Mouse (Mus musculus): ENCODE measurements around the gene Cct2. TPM values are rescaled to one million over a fixed set of nuclear protein-coding genes. Genes with fewer than 3 reads are reported as not detected.
A peak's percentile ranks its signal among the peaks of the same experiment; 100 is the strongest.
"Not testable (repeated sequence)": the region's sequence is repeated elsewhere in the genome, so short reads cannot be mapped to it uniquely, and the experiment has no call there.

Cct2 gene
- polyA plus RNA-seq, 1 experiment from 2014 or later, result 330 TPM

DNA sequence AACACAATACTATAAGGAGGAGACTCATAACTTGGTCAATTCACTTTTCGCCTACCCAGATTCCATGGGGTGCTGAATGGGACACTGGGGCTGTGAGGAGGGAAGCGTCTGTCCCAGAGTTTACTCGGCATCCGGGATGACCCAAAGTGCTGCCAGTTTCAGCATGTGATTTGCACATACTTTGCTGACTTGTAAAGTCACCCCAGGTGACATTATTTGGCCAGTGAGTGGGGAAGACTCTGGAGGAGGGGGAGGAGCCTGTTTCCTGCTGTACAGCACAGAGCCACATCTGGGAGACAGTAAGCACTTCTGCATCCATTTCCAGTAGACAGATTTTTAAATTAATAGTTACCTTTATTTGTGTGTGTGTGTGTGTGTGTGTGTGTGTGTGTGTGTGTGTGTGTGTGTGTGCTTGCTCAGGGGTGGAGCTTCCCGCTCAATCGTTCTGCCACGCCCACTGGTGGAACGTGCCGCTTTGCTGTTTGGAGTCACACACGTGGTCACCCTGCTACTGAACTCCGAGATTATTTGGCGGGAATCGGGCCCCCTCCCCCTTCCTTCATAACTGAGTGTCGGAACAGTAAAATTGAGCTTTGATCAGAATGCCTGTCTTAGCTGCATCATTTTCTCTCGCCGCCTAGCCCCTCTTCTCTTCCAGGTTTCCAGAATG, 20.0 kb downstream of the Cct2 start:
- ATAC-seq; H3K4me3 ChIP-seq (ENCODE audit: low read depth, low read length); H3K27ac ChIP-seq (ENCODE audit: low read depth, low read length); DNase-seq (ENCODE audit: low spot score); H3K36me3 ChIP-seq (ENCODE audit: control insufficient read depth, insufficient read depth, low read length); H3K4me2 ChIP-seq (ENCODE audit: low read length); H3K9me3 ChIP-seq (replicated peaks; ENCODE audit: control insufficient read depth, low read length); H3K9ac ChIP-seq (ENCODE audit: low read length); H3K4me1 ChIP-seq (ENCODE audit: control insufficient read depth, insufficient read depth, low read length); H3K27me3 ChIP-seq (replicated peaks; ENCODE audit: control insufficient read depth, insufficient read depth, low read length): not testable (repeated sequence)
- WGBS, result 56% methylated on average over 16 of the region's 16 CpGs

DNA sequence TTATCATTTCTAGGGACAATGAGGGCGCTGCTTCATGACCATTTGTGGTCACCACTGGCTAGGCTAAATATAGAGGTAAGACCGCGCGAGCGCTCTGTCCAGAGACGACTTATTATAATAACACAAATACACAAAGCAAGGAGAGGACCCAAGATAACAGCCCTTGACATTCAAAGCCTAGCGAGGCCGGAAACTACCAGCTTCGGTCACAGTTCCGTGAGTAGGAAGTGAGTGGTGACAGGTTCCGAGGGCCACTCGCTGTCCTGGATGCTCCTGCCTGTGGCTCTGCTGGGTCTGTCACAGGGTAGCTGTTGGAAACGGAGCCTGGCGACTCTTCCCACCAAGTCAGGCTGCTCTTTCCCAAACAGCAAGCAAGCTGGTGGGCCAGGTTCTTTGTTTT, 21.3 kb downstream of the Cct2 start:
- ATAC-seq, result no peak
- Histone ChIP-seq H3K9me3 (replicated peaks; ENCODE audit: control insufficient read depth, low read length) (no peaks in the 10 kb centered on the region), H3K27me3 (replicated peaks; ENCODE audit: control insufficient read depth, insufficient read depth, low read length) (no peaks in the 10 kb centered on the region), H3K4me2 (ENCODE audit: low read length) (no peak overlapping the region), H3K4me1 (ENCODE audit: control insufficient read depth, insufficient read depth, low read length) (no peaks in the 10 kb centered on the region), H3K36me3 (ENCODE audit: control insufficient read depth, insufficient read depth, low read length) (no peaks in the 10 kb centered on the region), H3K9ac (ENCODE audit: low read length) (no peak overlapping the region), H3K4me3 (ENCODE audit: low read depth, low read length) (no peak overlapping the region), H3K27ac (ENCODE audit: low read depth, low read length) (no peak overlapping the region)
- 88% methylated on average over 14 of the region's 14 CpGs for WGBS
- DNase-seq (ENCODE audit: low spot score), result no peak

DNA sequence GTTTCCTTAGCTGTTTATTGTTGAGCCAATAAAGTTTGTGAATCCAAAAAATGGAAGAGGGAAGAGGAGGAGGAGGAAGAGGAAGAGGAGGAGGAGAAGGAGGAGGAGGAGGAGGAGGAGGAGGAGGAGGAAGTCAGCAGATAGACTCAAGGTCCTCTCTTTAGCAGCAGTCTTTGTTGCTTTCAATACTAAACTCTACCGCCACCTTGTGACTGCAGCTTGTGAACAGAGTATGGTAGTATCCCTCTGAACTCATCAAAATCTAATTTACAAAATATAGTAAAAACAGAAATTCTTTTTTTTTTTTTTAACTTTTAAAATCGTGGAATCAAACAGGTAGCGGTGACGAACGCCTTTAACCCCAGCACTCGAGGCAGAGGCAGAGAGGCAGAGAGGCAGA, 23.3 kb downstream of the Cct2 start:
- H3K4me3 ChIP-seq (ENCODE audit: low read depth, low read length), result no peak overlapping the region
- H3K27ac ChIP-seq (ENCODE audit: low read depth, low read length), result no peak overlapping the region
- H3K9me3 ChIP-seq (replicated peaks; ENCODE audit: control insufficient read depth, low read length), result no peaks in the 10 kb centered on the region
- no peak overlapping the region for H3K9ac ChIP-seq (ENCODE audit: low read length)
- H3K27me3 ChIP-seq (replicated peaks; ENCODE audit: control insufficient read depth, insufficient read depth, low read length), result no peaks in the 10 kb centered on the region
- H3K4me2 ChIP-seq (ENCODE audit: low read length), result no peak overlapping the region
- 71% methylated on average over 6 of the region's 6 CpGs for WGBS
- peak; percentile 59 for DNase-seq (ENCODE audit: low spot score)
- H3K4me1 ChIP-seq (ENCODE audit: control insufficient read depth, insufficient read depth, low read length), result no peaks in the 10 kb centered on the region
- ATAC-seq, result no peak
- no peaks in the 10 kb centered on the region for H3K36me3 ChIP-seq (ENCODE audit: control insufficient read depth, insufficient read depth, low read length)

DNA sequence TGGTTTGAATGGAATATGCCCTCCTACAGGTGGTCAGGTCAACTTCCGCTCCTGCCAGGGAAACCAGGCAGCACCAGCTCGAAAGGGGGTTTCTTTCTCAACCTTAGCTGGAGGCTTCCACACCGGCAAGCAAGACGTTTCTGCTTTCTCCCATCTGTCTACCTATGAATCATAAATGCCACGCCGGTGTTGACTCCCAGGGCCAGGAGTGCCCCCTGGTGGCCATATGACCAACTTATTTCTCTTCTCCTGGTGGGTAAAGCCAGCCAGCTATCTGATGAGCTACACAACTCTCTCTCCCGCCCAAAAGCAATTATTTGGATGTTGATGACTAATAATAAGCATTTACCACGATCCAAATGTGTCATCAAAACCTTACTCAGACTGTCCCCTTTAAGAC, 29.8 kb downstream of the Cct2 start:
- no peak overlapping the region for H3K4me3 ChIP-seq (ENCODE audit: low read depth, low read length)
- WGBS, result 31% methylated on average over 8 of the region's 8 CpGs
- no peaks in the 10 kb centered on the region for H3K36me3 ChIP-seq (ENCODE audit: control insufficient read depth, insufficient read depth, low read length)
- DNase-seq (ENCODE audit: low spot score) (peak; percentile 80), ATAC-seq (0 out of 2 replicates have a peak, but pooled peaks have one; percentile 15)
- no peak overlapping the region for H3K9ac ChIP-seq (ENCODE audit: low read length)
- H3K4me2 ChIP-seq (ENCODE audit: low read length), result no peak overlapping the region
- no peak overlapping the region for H3K27ac ChIP-seq (ENCODE audit: low read depth, low read length)
- no peaks in the 10 kb centered on the region for H3K9me3 ChIP-seq (replicated peaks; ENCODE audit: control insufficient read depth, low read length)
- H3K27me3 ChIP-seq (replicated peaks; ENCODE audit: control insufficient read depth, insufficient read depth, low read length), result no peaks in the 10 kb centered on the region
- no peaks in the 10 kb centered on the region for H3K4me1 ChIP-seq (ENCODE audit: control insufficient read depth, insufficient read depth, low read length)

DNA sequence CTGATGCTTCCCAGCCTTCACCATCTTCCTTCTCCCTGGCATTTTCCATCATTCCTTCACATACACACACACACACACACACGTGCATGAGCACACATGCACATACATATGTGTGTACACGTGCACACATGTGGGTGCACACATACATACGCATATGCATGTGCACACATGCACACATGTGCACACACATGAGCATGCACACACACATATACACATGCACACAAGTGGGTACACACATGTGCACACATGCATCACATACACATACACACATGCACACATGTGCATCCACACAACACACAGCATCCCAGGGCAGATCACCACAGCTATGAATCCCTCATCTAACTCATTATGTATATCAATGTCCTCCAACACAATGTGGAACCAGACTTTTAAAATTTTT, 32.5 kb downstream of the Cct2 start:
- H3K27me3 ChIP-seq (replicated peaks; ENCODE audit: control insufficient read depth, insufficient read depth, low read length), result 0 out of 2 replicates have a peak, but pooled peaks cover 3% of the 10 kb centered on the region
- WGBS, result 89% methylated on average over 3 of the region's 3 CpGs
- DNase-seq (ENCODE audit: low spot score), result no peak
- no peak overlapping the region for H3K4me2 ChIP-seq (ENCODE audit: low read length)
- no peak overlapping the region for H3K4me3 ChIP-seq (ENCODE audit: low read depth, low read length)
- H3K36me3 ChIP-seq (ENCODE audit: control insufficient read depth, insufficient read depth, low read length), result no peaks in the 10 kb centered on the region
- H3K9ac ChIP-seq (ENCODE audit: low read length), result no peak overlapping the region
- ATAC-seq, result no peak
- no peak overlapping the region for H3K27ac ChIP-seq (ENCODE audit: low read depth, low read length)
- no peaks in the 10 kb centered on the region for H3K4me1 ChIP-seq (ENCODE audit: control insufficient read depth, insufficient read depth, low read length)
- no peaks in the 10 kb centered on the region for H3K9me3 ChIP-seq (replicated peaks; ENCODE audit: control insufficient read depth, low read length)

DNA sequence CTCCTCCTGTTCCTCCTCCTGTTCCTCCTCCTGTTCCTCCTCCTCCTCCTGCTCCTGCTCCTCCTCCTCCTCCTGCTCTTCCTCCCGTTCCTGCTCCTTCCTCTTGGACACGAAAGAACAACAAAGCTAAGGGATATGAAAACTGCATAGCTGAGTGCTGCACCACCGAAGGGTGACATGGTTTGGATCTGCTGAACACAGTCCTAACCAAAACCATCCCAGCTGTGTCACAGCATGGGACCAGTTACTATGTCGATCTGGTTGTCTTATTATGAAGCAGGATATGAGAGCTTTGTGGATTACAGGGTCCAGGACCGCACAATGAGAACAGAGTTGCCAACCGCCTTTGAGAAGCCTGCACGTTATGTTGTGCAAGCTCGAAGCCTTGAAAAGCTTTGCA, 37.4 kb downstream of the Cct2 start:
- no peak overlapping the region for H3K9ac ChIP-seq (ENCODE audit: low read length)
- no peak overlapping the region for H3K27ac ChIP-seq (ENCODE audit: low read depth, low read length)
- no peaks in the 10 kb centered on the region for H3K4me1 ChIP-seq (ENCODE audit: control insufficient read depth, insufficient read depth, low read length)
- ATAC-seq, result no peak
- DNase-seq (ENCODE audit: low spot score), result no peak
- H3K4me2 ChIP-seq (ENCODE audit: low read length), result no peak overlapping the region
- H3K27me3 ChIP-seq (replicated peaks; ENCODE audit: control insufficient read depth, insufficient read depth, low read length), result 0 out of 2 replicates have a peak, but pooled peaks cover 3% of the 10 kb centered on the region
- 86% methylated on average over 8 of the region's 8 CpGs for WGBS
- H3K9me3 ChIP-seq (replicated peaks; ENCODE audit: control insufficient read depth, low read length), result no peaks in the 10 kb centered on the region
- no peaks in the 10 kb centered on the region for H3K36me3 ChIP-seq (ENCODE audit: control insufficient read depth, insufficient read depth, low read length)
- no peak overlapping the region for H3K4me3 ChIP-seq (ENCODE audit: low read depth, low read length)

DNA sequence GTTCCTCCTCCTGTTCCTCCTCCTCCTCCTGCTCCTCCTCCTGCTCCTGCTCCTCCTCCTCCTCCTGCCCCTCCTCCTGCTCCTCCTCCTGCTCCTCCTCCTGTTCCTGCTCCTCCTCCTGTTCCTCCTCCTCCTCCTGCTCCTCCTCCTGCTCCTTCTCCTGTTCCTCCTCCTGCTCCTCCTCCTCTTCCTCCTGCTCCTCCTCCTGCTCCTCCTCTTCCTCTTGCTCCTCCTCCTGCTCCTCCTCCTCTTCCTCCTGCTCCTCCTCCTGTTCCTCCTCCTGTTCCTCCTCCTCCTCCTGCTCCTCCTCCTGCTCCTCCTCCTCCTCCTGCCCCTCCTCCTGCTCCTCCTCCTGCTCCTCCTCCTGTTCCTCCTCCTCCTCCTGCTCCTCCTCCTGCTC, 37.8 kb downstream of the Cct2 start:
- not testable (repeated sequence) for ATAC-seq; H3K9me3 ChIP-seq (replicated peaks; ENCODE audit: control insufficient read depth, low read length); H3K36me3 ChIP-seq (ENCODE audit: control insufficient read depth, insufficient read depth, low read length); H3K4me3 ChIP-seq (ENCODE audit: low read depth, low read length); DNase-seq (ENCODE audit: low spot score); H3K27ac ChIP-seq (ENCODE audit: low read depth, low read length); H3K4me1 ChIP-seq (ENCODE audit: control insufficient read depth, insufficient read depth, low read length); H3K4me2 ChIP-seq (ENCODE audit: low read length); H3K9ac ChIP-seq (ENCODE audit: low read length); H3K27me3 ChIP-seq (replicated peaks; ENCODE audit: control insufficient read depth, insufficient read depth, low read length)

DNA sequence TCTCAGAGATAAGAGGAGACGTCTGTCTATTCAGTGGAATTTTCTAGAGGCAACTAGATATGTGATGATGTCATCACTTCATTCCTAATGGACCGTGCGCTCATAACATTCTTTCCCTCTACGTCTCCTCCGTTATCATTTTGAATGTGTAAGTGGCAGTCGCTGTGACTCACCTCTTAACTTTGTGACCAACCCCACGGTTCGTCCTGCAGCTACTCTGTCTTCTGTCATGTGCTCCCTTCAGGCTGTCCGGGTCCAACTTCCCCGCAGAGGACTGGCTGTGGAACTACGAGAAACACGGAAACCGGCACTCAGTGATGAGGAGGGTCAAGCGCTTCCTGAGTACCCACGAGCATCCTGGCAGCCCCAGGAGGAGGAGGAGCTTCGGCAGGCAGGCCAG, 39.9 kb downstream of the Cct2 start:
- 0 out of 2 replicates have a peak, but pooled peaks cover 3% of the 10 kb centered on the region for H3K27me3 ChIP-seq (replicated peaks; ENCODE audit: control insufficient read depth, insufficient read depth, low read length)
- H3K9ac ChIP-seq (ENCODE audit: low read length), result no peak overlapping the region
- H3K4me1 ChIP-seq (ENCODE audit: control insufficient read depth, insufficient read depth, low read length), result no peaks in the 10 kb centered on the region
- H3K4me3 ChIP-seq (ENCODE audit: low read depth, low read length), result no peak overlapping the region
- H3K4me2 ChIP-seq (ENCODE audit: low read length), result no peak overlapping the region
- 68% methylated on average over 16 of the region's 16 CpGs for WGBS
- no peak overlapping the region for H3K27ac ChIP-seq (ENCODE audit: low read depth, low read length)
- ATAC-seq, result no peak
- H3K36me3 ChIP-seq (ENCODE audit: control insufficient read depth, insufficient read depth, low read length), result no peaks in the 10 kb centered on the region
- no peaks in the 10 kb centered on the region for H3K9me3 ChIP-seq (replicated peaks; ENCODE audit: control insufficient read depth, low read length)
- no peak for DNase-seq (ENCODE audit: low spot score)

DNA sequence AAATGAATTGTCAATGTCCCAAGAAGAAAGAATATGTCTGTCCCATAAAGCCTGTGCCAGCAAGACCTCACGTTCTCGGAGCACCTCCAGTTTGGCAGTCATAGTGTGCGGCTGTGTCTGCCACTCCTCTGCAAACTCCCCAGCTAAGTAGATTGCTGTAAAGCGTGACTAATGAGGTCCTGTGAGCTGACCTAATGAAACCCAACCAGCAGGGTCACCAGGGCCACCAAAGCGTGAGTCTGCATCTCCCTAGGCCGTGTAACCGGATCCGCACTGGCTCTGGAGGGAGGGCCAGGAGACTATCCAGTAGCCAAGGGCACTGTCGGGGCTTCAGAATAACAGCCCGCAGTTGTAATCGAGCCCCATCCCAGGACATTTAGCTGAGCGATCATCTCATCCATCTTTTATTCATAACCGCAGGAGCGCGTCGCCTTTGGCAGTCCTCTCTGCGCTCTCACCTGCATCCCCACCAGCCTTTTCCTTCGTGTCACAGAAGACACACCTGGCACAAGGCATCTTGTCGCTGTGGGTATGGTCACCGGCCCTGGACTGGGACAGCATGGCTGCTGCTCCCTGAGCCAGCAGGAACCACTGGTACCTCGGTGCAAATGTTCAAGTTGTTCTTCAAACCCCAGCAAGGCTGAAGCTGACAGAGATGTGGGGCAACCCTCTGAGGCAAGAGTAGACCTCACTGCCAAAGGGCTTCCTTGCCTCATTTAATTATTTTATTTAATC, 42.4 kb downstream of the Cct2 start:
- no peak overlapping the region for H3K4me2 ChIP-seq (ENCODE audit: low read length)
- no peak overlapping the region for H3K27ac ChIP-seq (ENCODE audit: low read depth, low read length)
- DNase-seq (ENCODE audit: low spot score) (no peak), ATAC-seq (no peak)
- WGBS, result 23% methylated on average over 21 of the region's 21 CpGs
- H3K9ac ChIP-seq (ENCODE audit: low read length), result no peak overlapping the region
- H3K4me1 ChIP-seq (ENCODE audit: control insufficient read depth, insufficient read depth, low read length), result no peaks in the 10 kb centered on the region
- H3K4me3 ChIP-seq (ENCODE audit: low read depth, low read length), result no peak overlapping the region
- H3K27me3 ChIP-seq (replicated peaks; ENCODE audit: control insufficient read depth, insufficient read depth, low read length), result no peaks in the 10 kb centered on the region
- H3K36me3 ChIP-seq (ENCODE audit: control insufficient read depth, insufficient read depth, low read length), result no peaks in the 10 kb centered on the region
- H3K9me3 ChIP-seq (replicated peaks; ENCODE audit: control insufficient read depth, low read length), result no peaks in the 10 kb centered on the region
